Mouse (Mus musculus): Measurements from ENCODE around the gene Gm48551. TPM values are rescaled to one million over a fixed set of nuclear protein-coding genes. Genes with fewer than 3 reads are reported as not detected.

Gene Gm48551
- total and polyA plus RNA-seq, 2 experiments from 2014 or later: 0.88 to 10.2 TPM

DNA sequence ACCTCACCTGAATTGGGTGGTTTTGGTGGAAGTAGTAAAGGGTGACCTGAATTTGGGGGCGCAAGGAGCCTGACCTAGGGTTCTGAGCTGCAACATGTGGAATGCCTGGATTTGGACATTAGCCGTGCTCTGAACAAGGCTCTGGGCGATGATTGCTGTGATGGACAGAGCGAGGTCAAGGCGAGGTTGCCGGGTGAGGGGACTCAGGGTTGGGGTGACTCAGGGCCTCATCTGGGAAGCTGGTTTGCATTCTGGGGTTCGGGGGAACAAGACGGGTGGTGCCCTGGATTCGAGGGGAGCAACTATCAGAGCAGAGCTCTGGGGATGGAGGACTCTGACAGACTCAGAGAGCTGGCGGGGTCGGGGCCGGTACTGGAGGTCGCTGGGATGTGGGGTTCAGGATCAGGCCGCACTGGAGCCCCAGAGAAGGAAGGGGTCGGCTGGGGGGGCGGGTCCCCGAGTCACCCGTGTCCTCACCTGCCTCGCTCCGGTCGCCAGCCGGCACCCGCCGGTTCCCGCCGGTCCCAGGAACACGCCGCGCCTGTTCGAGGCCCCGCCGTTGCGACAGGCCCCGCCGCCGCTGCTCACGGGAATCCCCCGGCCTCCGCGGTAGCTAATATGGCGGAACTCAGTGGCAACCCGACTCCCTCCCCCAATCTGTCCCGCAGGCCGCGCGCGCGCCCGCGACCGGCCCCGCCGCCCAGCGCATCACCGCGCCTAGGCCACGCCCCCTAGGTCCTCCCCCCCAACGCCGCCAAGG is 6.3 kb upstream of the Gm48551 start, which contains the start of gene Fzr1:
Gene Fzr1, minus strand, starts transcription at position 724 of the 760 bp plus-strand sequence.
- Histone ChIP-seq H3K36me3 (ENCODE audit: insufficient read depth, low read length) (peaks cover 8% of the 10 kb centered on the region), H3K4me2 (ENCODE audit: low read depth, low read length, poor library complexity, severe bottlenecking) (peak within 1 kb of the TSS; percentile 87), H3K9me3 (ENCODE audit: low read length) (no peaks in the 10 kb centered on the region), H3K27ac (ENCODE audit: low read depth, low read length) (peak within 1 kb of the TSS; percentile 82), H3K4me1 (ENCODE audit: insufficient read depth, low read length) (peaks cover 12% of the 10 kb centered on the region), H3K27me3 (ENCODE audit: insufficient read depth, low read length) (no peaks in the 10 kb centered on the region), H3K4me3 (ENCODE audit: low read depth, low read length) (peak within 1 kb of the TSS; percentile 79), H3K9ac (replicated peaks; ENCODE audit: low read length, poor library complexity, severe bottlenecking) (peak within 1 kb of the TSS; percentile 89)
- ATAC-seq (ENCODE audit: low FRiP score) (no peak; the same call in 1 of the 2 replicates), DNase-seq (ENCODE audit: low spot score) (no peak)
- TF ChIP-seq CTCF (IDR thresholded peaks at IDR 0.05): no peak
- 1% methylated on average over 48 of the region's 59 CpGs for WGBS

DNA sequence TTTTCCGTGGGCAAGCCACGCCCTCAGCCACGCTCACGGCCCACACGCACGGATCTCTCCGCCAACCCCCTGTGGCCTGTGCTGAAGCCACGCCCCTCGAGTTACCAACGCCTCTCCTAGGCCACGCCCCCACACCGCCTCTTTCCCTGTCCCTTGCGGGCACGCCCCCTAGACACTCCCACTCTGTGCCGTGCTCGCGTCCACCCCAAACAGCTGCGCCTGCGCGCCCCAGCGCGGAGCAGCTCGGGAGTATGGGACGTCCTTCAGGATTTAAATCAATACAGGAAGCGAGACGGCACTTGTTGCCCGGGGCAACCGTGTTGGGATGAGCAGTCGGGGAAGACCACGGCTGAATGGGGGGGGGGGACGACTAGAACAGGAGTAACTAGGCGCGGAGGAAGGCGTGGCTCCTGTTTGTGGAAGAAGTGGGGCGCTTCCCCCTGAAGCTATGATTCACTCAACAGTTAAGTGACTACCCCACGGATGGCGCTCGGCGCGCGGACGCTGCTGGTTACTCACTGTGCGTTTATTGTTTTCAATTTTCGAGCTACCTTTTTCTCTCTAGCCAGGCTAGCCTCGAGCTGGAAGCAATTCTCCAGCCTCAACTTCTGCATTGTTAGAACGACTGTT is 5.6 kb upstream of the Gm48551 start:
- H3K36me3 ChIP-seq (ENCODE audit: insufficient read depth, low read length): peaks cover 5% of the 10 kb centered on the region
- peak; percentile 45 for TF ChIP-seq CTCF (IDR thresholded peaks at IDR 0.05)
- H3K4me1 ChIP-seq (ENCODE audit: insufficient read depth, low read length): peaks cover 12% of the 10 kb centered on the region
- H3K4me2 ChIP-seq (ENCODE audit: low read depth, low read length, poor library complexity, severe bottlenecking): peak overlapping the region; percentile 87
- WGBS: under 1% methylated on average over 46 of the region's 46 CpGs
- ATAC-seq (ENCODE audit: low FRiP score) (peak; percentile 97), DNase-seq (ENCODE audit: low spot score) (peak; percentile 100)
- H3K27me3 ChIP-seq (ENCODE audit: insufficient read depth, low read length): no peaks in the 10 kb centered on the region
- peak overlapping the region; percentile 79 for H3K4me3 ChIP-seq (ENCODE audit: low read depth, low read length)
- H3K27ac ChIP-seq (ENCODE audit: low read depth, low read length): peak overlapping the region; percentile 13
- H3K9ac ChIP-seq (replicated peaks; ENCODE audit: low read length, poor library complexity, severe bottlenecking): peak overlapping the region; percentile 89
- no peaks in the 10 kb centered on the region for H3K9me3 ChIP-seq (ENCODE audit: low read length)

DNA sequence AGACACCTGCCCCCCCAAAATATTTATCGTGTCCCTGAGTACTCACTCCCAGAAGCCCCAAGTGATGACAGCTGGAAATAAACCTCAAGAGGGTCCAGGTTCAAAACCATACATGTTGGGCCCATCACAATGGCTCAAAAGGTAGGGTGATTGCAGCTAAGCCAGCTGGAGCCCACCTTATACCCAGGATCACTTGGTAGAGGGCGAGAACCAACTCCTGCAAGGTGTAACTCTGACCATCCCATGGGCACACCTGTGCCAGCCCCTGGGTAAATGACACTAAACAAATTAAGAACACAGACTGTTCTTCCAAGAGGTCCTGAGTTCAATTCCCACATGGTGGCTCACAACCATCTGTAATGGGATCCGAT is 5.1 kb upstream of the Gm48551 start:
- peak overlapping the region; percentile 87 for H3K4me2 ChIP-seq (ENCODE audit: low read depth, low read length, poor library complexity, severe bottlenecking)
- no peak for TF ChIP-seq CTCF (IDR thresholded peaks at IDR 0.05)
- H3K27ac ChIP-seq (ENCODE audit: low read depth, low read length): peak overlapping the region; percentile 13
- H3K27me3 ChIP-seq (ENCODE audit: insufficient read depth, low read length): no peaks in the 10 kb centered on the region
- DNase-seq (ENCODE audit: low spot score) (no peak), ATAC-seq (ENCODE audit: low FRiP score) (no peak; the same call in 1 of the 2 replicates)
- peaks cover 12% of the 10 kb centered on the region for H3K4me1 ChIP-seq (ENCODE audit: insufficient read depth, low read length)
- H3K9me3 ChIP-seq (ENCODE audit: low read length): no peaks in the 10 kb centered on the region
- H3K9ac ChIP-seq (replicated peaks; ENCODE audit: low read length, poor library complexity, severe bottlenecking): peak overlapping the region; percentile 15
- H3K36me3 ChIP-seq (ENCODE audit: insufficient read depth, low read length): peaks cover 4% of the 10 kb centered on the region
- WGBS: 56% methylated on average over 3 of the region's 3 CpGs
- peak overlapping the region; percentile 79 for H3K4me3 ChIP-seq (ENCODE audit: low read depth, low read length)

DNA sequence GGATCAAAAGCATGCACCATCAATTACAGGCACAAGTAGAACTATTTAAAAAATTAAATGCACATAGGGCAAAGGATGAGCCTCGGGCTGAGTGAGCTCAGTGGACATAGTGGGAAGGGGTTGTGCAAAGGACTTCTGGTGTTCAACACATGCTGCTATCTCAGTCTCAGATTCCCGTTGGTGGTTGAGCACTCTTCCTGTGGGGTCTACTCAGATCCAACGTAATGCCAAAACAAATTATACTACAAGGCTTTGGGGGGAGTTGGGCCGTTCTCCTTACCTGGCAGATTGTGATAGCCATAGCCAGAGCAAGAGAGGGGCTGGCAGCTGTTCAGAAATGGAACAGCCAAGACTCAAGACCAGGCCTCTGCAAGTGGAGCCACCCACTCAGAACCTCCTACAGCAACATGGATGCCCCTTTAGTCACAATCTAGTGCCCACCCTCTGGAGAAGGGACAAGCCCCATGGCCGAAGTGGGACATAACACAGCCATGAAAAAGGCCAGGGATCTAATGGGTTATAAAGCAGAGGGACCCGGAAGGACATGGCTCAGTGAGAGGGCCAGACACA is 4.4 kb upstream of the Gm48551 start:
- Histone ChIP-seq H3K4me2 (ENCODE audit: low read depth, low read length, poor library complexity, severe bottlenecking) (no peak overlapping the region), H3K27ac (ENCODE audit: low read depth, low read length) (no peak overlapping the region), H3K9me3 (ENCODE audit: low read length) (no peaks in the 10 kb centered on the region), H3K27me3 (ENCODE audit: insufficient read depth, low read length) (no peaks in the 10 kb centered on the region), H3K9ac (replicated peaks; ENCODE audit: low read length, poor library complexity, severe bottlenecking) (no peak overlapping the region), H3K4me3 (ENCODE audit: low read depth, low read length) (no peak overlapping the region), H3K4me1 (ENCODE audit: insufficient read depth, low read length) (peaks cover 12% of the 10 kb centered on the region), H3K36me3 (ENCODE audit: insufficient read depth, low read length) (peaks cover 4% of the 10 kb centered on the region; the same call in 1 of the 2 replicates)
- ATAC-seq (ENCODE audit: low FRiP score): no peak
- TF ChIP-seq CTCF (IDR thresholded peaks at IDR 0.05): no peak
- no peak for DNase-seq (ENCODE audit: low spot score)
- whole genome bisulfite sequencing: 93% methylated on average over 6 of the region's 6 CpGs

DNA sequence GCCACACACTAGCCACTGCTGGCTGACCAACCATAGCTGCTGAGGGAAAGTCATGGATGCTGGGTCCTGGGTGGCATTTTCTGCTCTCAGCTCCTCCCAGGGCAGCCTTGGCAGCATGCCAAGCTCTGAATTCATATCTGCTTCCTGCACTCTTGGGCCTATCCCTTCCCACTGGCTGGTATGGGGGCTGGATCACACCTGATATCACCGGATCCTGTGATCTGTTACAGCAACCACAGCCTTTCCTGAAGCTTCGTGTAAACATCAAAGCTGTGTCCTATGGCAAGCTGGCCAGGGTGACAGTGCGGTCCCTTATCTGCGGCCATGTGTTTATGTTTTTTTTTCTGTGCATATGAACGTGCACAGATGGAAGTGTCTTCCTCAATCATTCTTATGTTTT is 2.2 kb upstream of the Gm48551 start:
- no peak overlapping the region for H3K27ac ChIP-seq (ENCODE audit: low read depth, low read length)
- ATAC-seq (ENCODE audit: low FRiP score): no peak
- H3K9ac ChIP-seq (replicated peaks; ENCODE audit: low read length, poor library complexity, severe bottlenecking): no peak overlapping the region
- H3K27me3 ChIP-seq (ENCODE audit: insufficient read depth, low read length): no peaks in the 10 kb centered on the region
- no peak overlapping the region for H3K4me3 ChIP-seq (ENCODE audit: low read depth, low read length)
- no peak for TF ChIP-seq CTCF (IDR thresholded peaks at IDR 0.05)
- no peak overlapping the region for H3K4me2 ChIP-seq (ENCODE audit: low read depth, low read length, poor library complexity, severe bottlenecking)
- H3K36me3 ChIP-seq (ENCODE audit: insufficient read depth, low read length): peaks cover 10% of the 10 kb centered on the region
- H3K9me3 ChIP-seq (ENCODE audit: low read length): no peaks in the 10 kb centered on the region
- no peak for DNase-seq (ENCODE audit: low spot score)
- 93% methylated on average over 5 of the region's 5 CpGs for WGBS
- peaks cover 15% of the 10 kb centered on the region for H3K4me1 ChIP-seq (ENCODE audit: insufficient read depth, low read length)

DNA sequence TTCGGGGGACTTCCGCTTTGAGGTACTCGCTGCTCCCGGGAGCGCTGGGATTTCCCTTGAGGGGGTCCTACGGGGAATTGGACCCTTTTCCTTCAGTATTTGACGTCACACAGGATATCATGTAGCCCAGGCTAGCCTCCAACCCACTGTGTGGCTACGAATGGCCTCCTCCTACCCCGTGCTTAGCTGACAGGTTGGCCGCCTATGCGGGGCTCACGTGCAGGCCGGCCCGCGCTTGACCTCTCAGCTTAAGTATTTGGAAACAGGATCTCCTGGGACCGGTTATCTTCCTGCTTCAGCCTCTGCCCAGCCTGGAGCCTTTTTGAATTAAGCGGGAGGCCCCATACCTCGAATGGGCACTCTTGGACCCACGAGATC is 328 bp downstream of the Gm48551 start:
- H3K4me2 ChIP-seq (ENCODE audit: low read depth, low read length, poor library complexity, severe bottlenecking): peak overlapping the region; percentile 83
- peak overlapping the region; percentile 93 for H3K9ac ChIP-seq (replicated peaks; ENCODE audit: low read length, poor library complexity, severe bottlenecking)
- 0% methylated on average over 19 of the region's 19 CpGs for WGBS
- no peaks in the 10 kb centered on the region for H3K27me3 ChIP-seq (ENCODE audit: insufficient read depth, low read length)
- peaks cover 10% of the 10 kb centered on the region for H3K4me1 ChIP-seq (ENCODE audit: insufficient read depth, low read length)
- H3K9me3 ChIP-seq (ENCODE audit: low read length): no peaks in the 10 kb centered on the region
- no peak for TF ChIP-seq CTCF (IDR thresholded peaks at IDR 0.05)
- H3K4me3 ChIP-seq (ENCODE audit: low read depth, low read length): peak overlapping the region; percentile 86
- peaks cover 31% of the 10 kb centered on the region for H3K36me3 ChIP-seq (ENCODE audit: insufficient read depth, low read length)
- DNase-seq (ENCODE audit: low spot score) (no peak), ATAC-seq (ENCODE audit: low FRiP score) (peak; percentile 24)
- peak overlapping the region; percentile 91 for H3K27ac ChIP-seq (ENCODE audit: low read depth, low read length)

Measured in midbrain, postnatal 0 days (tissue).